22 mouse cellular contexts compared by ENCODE assay signal in the genomic region with DNA sequence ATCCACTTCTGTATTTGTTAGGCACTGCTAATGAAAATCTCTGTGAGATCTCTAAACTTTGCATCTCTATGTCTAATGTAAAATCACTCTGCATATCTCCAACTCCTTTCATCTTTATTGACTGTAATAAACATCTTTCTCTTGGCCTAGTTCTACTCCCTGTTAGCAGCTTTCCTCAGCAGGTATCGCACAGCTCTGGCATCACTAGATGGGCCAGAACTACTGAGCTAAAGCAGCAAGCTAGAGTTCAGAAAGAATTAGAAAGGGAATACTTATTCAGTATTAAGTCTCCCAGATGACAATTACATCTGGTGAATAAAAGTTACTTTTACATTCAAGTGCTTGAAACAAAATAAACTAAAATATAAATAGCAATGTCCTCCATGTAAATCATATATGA.
DNase-seq lines count a peak whose midpoint lies in the region; ATAC-seq and TF ChIP-seq lines count a peak whose summit lies in the region.
"Had no signal": no experiment of that assay in that cellular context is flagged by ENCODE, and none has a peak within 500 bp of the region (broad histone marks: within the 10 kb centered on the region; RNA-seq: fewer than 3 reads in every experiment).

No protein-coding gene starts in this region.

- TF ChIP-seq CTCF in cerebellum, adult 2 months (IDR thresholded peaks at IDR 0.05; ENCODE audit: borderline replicate concordance, insufficient read depth, low read depth, low read length), result no peak

- no peak for TF ChIP-seq POLR2A in cerebellum, adult 2 months (IDR thresholded peaks at IDR 0.05; ENCODE audit: borderline replicate concordance, insufficient read depth, low read length)

- ATAC-seq in cerebellum, adult (ENCODE audit: insufficient number of reproducible peaks, low FRiP score, low TSS enrichment), result no peak
- ATAC-seq in midbrain, embryonic 15.5 days (replicated peaks), result no peak
- ATAC-seq: activated CD4-positive, CD25-positive, alpha-beta regulatory T cell, adult 4 months; CD4-positive, CD25-positive, alpha-beta regulatory T cell, adult 4 months; Patski had no signal

- peaks cover 3% of the 10 kb centered on the region; the same call in 1 of the 2 replicates for H3K4me1 ChIP-seq in cerebellum, adult 2 months (ENCODE audit: control insufficient read depth, insufficient read depth, low read length)
- no peaks in the 10 kb centered on the region for H3K4me1 ChIP-seq in midbrain, embryonic 15.5 days

- no peaks in the 10 kb centered on the region for H3K36me3 ChIP-seq in midbrain, embryonic 15.5 days (replicated peaks)
- H3K36me3 ChIP-seq: G1E had no signal

- peak in 1 of 2 experiments; percentile 63 for DNase-seq in cerebellum, adult 2 months
- DNase-seq in cerebellum, adult 8-10 months, result no peak
- peak; percentile 54 for DNase-seq in cerebellum, adult 9-10 months
- DNase-seq in cerebellum, postnatal 14 days, result peak; percentile 9 to 31
- DNase-seq in cerebellum, adult 11-12 months, result no peak
- peak; percentile 34 for DNase-seq in brain, adult 2 months (ENCODE audit: low read depth, low spot score)
- DNase-seq: adrenal gland, adult 2 months; adrenal gland, adult 8-10 months; adrenal gland, postnatal 10 days; adrenal gland, postnatal 14 days; adrenal gland, postnatal 25 days; adrenal gland, postnatal 36 days; B cell, adult 2 months; cerebellum, adult 11 months; cerebellum, adult 9-11 months had no signal

- no peak overlapping the region for H3K9ac ChIP-seq in midbrain, embryonic 15.5 days

- no peak overlapping the region for H3K4me3 ChIP-seq in cerebellum, adult 2 months (replicated peaks; ENCODE audit: insufficient read depth, low read depth, low read length)
- no peak overlapping the region for H3K4me3 ChIP-seq in midbrain, embryonic 15.5 days

- H3K4me2 ChIP-seq in midbrain, embryonic 15.5 days, result no peak overlapping the region

- no peaks in the 10 kb centered on the region for H3K27me3 ChIP-seq in cerebellum, adult 2 months (ENCODE audit: control insufficient read depth, insufficient read depth, low read length)
- H3K27me3 ChIP-seq in midbrain, embryonic 15.5 days (replicated peaks), result no peaks in the 10 kb centered on the region
- H3K27me3 ChIP-seq: CH12.LX, Patski had no signal

- H3K27ac ChIP-seq in cerebellum, adult 2 months (ENCODE audit: insufficient read depth, low read length), result 0 out of 2 replicates have a peak overlapping the region, but pooled peaks have one; percentile 39
- H3K27ac ChIP-seq in midbrain, embryonic 15.5 days, result no peak overlapping the region

- H3K9me3 ChIP-seq in midbrain, embryonic 15.5 days, result no peaks in the 10 kb centered on the region
- H3K9me3 ChIP-seq: G1E had no signal

- WGBS in cerebellum, adult 2 months, result 26% methylated on average over 1 of the region's 1 CpGs
- 95% methylated on average over 1 of the region's 1 CpGs for WGBS in midbrain, embryonic 15.5 days

Comparison
In these comparisons a context has a peak if more than half of its experiments do, and no peak if none do; other contexts are left out.
1. DNase-seq: peak in cerebellum, adult 9-10 months (single experiment), cerebellum, postnatal 14 days (2 of 2) and brain, adult 2 months (single experiment); none in cerebellum, adult 8-10 months (single experiment) and cerebellum, adult 11-12 months (single experiment).